Mouse (Mus musculus) frontal cortex, postnatal 14 days (tissue): ENCODE data around the gene Elk3.
A peak's percentile ranks its signal among the peaks of the same experiment; 100 is the strongest.

Experiments
- DNase-seq, 2 experiments: peaks; one replicate each; pipeline ENCODE4 v3.0.0; 2022; ENCODE audit warnings: low spot score in 2 of 2

Elk3 gene

GRCm38 (mm10) chr10:93293621-93294020 lies 17.3 kb downstream of the Elk3 start:
- DNase-seq = no peak

DNA sequence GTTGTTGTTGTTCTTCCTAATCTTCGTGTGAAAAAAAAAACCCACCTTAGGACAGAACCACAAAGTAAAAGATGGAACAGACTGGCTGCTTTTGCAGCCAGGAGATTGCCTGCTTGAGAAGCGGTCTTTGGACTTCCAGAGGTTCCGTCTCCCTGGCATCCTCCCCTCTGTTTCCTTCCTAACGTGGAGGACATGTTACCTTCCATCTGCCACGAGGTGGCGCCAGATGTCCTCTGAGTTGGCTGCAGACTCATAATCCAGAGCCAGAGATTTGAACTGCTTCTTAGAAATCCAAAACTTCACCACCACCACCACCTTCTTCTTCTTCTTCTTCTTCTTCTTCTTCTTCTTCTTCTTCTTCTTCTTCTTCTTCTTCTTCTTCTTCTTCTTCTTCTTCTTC lies 19.1 kb downstream of the Elk3 start:
- DNase-seq = peak in 1 of 2 experiments; percentile 81

DNA sequence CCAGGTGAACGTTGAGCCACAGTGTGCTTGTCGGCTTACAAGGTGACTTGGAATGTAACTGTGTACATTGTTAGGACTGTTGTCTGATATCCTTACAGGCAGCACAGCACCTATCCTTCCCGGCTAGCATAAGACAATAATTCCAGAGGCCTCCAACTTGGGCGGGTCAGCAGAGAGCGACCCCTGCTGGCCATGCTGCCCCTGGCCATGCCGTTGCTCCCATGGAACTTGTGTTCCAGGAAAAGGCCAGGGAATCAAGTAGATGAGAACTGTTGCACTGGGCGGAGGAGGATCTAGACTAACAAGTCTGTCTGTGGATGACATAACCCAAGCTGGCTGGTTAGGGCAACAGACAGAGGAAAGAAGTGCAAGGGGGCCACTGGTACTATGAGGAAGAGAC lies 19.6 kb downstream of the Elk3 start:
- no peak for DNase-seq

GRCm38 (mm10) chr10:93289404-93289803 lies 21.5 kb downstream of the Elk3 start:
- no peak for DNase-seq

DNA sequence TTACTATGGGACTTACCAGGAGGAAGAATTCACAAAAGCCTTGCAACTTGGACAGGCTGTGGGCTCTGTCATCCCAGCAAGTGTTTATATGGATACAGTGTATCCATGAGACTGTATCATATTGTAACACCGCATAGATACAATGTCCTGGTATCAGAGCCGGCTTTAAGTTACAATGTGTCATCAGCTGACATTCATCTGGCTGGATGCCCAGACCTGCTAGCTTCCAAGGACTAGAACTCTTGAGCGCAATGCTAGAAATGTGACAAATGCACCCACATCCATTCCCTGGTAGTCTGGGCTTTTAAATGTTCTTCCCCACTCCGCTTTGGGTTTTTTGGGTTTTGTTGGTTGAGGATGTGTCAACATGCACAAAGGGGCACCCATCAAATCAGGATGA lies 22.6 kb downstream of the Elk3 start:
- DNase-seq = peak in 1 of 2 experiments; percentile 46

DNA sequence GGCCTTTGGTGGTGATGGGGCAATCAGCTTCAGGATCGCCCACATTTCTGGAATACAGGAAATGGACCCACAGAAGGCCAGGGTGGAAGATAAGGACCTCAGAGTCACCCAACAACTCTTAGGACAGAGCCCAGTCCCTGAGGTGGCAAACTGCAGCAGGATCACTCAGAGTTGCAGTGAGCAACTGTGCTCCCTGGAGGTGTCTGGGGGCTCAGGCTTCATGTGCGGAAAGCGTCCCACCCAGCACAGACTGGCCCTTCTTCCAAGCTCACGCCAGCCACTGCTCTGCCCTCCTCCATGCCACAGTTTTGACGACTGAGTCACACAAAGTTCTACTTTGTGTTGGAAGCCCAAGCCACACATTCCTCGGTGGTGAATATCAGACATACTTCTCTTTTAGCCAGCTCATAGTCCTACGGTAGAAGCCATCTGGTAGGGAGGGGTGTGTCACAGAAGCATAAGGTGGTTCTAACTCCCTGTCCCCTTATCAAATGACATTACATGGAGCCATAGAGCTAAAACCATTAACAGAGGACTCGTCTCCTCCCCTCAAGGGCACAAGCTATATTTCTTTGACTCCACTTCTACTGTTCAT lies 23.3 kb downstream of the Elk3 start:
- no peak for DNase-seq

DNA sequence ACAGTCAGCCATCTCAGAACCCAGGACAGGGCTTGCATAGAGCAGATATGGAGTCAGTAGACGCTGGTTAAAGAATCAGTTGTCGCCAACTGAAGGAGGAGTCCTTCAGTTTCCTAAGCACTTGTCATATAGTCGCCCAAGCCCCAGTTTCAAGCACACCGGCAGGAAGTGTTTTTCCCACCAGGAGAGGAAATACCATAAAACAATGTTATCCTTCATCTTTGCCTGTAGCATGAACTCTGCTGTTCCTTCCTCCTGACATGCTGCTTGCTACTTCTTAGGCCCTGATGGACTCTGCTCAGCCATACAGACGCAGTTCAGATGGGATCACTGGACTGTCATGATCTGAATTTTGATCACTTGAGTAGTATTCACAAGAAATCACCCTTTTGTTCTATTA lies 25.4 kb downstream of the Elk3 start:
- no peak for DNase-seq

- no peak for DNase-seq
Observed at GRCm38 (mm10) chr10:93283258-93283657, 27.7 kb downstream of the Elk3 start.

DNA sequence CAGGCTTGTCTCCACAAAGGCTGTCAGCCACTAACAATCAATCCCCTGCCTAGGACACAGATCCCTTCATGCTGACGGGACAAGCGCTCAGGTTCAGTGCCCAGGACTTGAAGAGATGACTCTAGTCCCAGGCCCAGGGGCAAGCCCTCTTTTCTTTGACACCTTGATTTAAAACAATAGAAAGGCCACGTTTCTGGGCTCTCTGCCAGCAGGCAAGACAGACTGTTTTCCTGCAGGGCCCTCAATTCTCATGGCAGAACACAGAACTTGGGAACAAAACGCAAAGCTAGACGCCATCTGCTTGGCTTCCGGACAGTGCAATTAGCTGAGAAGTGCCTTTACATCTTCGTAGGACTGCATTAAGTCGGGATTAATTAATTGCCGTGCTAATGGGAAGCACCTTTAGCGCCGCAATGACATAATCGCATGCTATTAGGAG lies 28.4 kb downstream of the Elk3 start:
- no peak for DNase-seq

DNA sequence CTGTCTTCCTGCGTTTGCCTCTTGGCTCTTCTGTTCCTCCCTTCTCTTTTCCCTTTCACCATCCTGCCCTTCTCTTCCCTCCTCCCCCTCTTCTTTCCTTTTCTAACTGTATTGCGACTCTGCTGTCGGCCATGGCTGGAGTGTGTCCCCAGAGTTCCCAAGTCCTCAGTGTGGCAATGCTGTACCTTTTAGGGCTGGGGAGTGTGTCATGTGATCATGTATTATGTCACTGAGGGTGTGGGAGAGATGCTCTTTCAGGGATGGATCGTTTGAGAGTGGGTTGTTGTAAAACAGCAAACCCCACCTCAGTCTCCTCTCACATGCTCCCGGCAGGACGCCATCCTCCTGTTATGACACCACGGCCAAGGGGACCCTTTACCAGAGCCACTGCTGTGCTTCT lies 29.8 kb downstream of the Elk3 start:
- no peak for DNase-seq

DNA sequence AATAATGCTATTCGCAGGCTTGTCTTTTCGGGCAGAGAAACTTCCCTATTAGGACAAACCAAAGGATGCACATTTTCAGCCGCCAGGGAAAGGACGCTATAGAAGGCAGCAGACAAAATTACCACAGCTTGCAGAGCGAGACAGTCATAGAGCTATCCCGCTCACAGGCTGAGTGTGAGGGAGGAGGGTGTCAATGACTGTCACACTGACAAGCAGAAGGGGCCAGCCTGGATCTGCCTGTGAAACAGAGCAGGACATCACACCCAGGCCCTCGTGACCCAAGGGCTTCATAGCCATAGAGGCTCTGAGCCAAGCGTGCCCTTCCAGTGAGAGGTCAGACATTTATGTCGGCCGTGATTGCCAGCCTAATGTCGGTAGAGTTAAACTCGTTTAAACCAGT lies 30.3 kb downstream of the Elk3 start:
- peak in 1 of 2 experiments; percentile 43 for DNase-seq

GRCm38 (mm10) chr10:93279062-93279461 lies 31.9 kb downstream of the Elk3 start:
- no peak for DNase-seq

- DNase-seq = no peak
Observed at GRCm38 (mm10) chr10:93278361-93278760, 32.6 kb downstream of the Elk3 start.

GRCm38 (mm10) chr10:93276857-93277256 lies 34.1 kb downstream of the Elk3 start:
- DNase-seq = no peak

GRCm38 (mm10) chr10:93276349-93276763 lies 34.6 kb downstream of the Elk3 start:
- DNase-seq = peak; percentile 66 to 76

DNA sequence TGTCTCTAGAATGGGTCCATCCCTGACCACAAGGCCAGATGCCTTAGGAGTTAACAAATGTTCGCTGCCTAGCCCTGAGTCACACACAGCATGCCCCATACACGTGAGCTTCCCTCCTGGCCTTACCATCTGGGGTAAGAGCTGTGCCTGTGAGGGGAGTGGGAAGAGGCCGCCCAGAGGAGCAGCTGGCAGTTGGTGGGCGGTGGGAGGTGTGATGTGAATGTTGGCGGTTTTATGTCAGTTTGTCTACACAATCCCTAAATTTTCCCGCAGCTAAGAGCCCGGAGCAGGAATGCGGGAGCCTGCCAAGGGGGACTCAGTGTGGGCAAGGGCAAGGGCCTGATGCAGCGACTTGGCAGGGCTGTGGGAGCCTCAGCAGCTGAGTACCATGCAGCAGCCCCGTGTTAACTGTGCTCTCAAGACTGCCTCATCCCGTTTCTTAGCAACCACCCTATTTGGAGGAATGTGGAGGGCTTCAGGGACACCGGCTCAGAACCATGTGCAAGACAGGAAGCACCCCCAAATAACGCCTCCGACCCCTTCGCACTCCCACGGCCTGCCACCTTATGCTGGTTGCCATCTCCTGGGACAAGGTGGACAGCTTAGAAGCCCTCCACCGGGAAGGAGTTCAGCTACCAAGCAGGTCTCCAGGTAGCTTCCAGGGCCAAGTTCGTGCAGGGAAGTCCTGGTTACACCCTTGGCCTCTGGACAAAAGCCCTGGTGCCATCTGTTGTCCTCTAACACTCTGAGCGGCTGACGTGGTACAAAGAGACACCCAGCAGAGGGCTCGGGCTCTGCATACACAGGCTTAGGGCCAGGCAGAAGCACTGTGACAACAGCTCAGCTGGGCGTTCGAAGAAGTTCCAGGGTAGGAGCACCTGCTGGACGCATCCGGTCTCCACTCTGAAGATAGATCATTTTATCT lies 35.5 kb downstream of the Elk3 start:
- peak; percentile 83 to 88 for DNase-seq

- DNase-seq = no peak
Observed at GRCm38 (mm10) chr10:93274277-93274696, 36.6 kb downstream of the Elk3 start.

DNA sequence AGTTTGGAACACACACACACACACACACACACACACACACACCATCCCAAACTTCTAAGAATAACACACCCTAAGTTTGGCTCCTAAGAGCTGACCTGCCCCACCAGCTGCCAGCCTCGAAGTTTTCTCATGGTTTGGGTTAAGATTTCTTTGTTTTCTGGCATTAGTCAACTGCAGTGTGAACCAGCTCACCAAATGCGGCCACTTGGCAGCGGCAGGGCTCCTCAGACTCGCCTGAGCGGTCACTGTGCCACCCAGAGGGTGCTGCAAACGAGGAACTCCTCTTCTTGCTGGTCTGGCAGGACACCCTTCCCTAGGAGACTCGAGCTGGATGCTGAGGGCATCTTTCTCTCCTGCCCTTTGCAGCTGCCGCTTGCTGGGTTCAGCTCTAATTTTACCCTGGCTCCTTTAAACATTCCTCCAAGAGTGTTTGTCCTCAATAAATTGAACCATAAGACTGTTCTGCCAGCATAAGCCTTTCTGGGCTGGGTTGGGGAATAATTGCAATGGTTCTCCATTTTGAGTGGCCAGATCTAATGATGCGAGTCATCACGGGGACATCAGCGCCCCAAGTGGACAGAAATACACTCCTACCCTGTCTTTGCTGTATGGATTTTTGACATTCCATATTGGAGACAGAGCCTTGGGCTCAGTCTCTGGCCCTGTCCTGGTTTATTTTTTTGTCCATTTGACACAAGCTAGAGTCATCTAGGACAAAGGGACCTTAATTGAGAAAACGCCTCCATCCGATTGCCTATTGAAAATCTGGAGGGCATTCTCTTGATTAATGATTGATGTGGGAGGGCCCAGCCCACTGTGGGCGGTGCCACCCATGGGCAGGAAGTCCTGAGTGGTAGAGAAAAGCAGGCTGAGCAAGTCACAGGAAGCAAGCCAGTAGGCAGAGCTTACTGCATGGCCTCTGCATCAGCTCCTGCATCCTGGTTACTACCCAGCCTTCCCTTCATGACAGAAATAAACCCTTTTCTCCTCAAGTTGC lies 37.7 kb downstream of the Elk3 start:
- DNase-seq = no peak

DNA sequence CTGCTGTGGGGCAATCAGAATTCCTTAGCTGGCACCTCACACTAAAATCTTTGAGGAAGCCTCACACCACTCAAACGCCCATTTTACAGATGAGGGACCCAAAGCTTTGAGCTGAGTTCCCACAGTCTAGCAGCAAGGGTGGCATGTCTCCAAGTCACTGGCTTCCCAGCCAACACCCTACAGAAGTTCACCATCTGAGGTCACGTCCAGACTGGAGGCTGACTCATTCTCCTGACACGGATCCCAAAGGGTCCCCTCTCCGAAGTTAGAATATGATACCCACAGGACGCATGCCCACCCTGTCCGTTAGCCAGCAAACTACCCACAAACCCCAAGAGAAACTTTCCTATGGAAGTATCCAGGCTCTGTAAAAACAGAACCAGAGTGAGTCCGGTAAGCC lies 39.1 kb downstream of the Elk3 start:
- DNase-seq = no peak

DNA sequence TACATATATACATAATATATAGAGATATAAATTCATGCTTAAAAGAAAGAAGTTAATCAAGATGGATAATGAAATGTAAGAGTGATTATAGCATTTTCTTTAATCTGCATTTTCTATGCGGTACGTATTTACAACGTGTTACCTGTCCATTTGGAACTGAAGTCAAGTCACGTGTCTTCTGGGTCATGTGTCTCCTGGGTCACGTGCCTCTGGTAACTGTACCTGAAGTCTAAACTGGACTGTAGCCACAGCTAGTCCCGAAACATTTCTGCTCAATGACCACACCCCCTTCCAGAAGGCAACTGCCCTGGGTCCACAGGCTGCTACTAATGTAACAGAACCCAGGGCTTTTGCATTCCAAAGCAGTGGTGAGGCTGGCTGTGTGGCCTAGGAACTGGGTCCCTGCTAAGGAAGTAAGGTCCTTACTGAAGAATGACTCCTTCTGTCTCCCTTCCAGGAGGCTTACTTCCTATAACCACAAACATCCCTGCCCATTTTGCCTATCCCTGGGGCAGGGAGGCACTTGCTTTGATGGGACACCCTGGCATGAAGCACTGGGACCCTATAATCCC lies 40.0 kb downstream of the Elk3 start:
- DNase-seq = no peak

GRCm38 (mm10) chr10:93269744-93270143 lies 41.2 kb downstream of the Elk3 start:
- DNase-seq = no peak

GRCm38 (mm10) chr10:93268339-93268738 lies 42.6 kb downstream of the Elk3 start:
- no peak for DNase-seq
